Mouse (Mus musculus) kidney, embryonic 16.5 days (tissue): ENCODE measurements at regions not wholly inside any gene's neighbourhood (a gene's known extent, or its start where the extent isn't known, plus 50 kb on each side); places are given as distances from the start of the nearest gene placed in this dataset.

Experiments used
- ATAC-seq: fragments of 200-750 bp; cut with Nextera tagmentation; 2 replicates; pipeline ENCODE4 v1.8.0; 2017; ENCODE audit warnings: moderate TSS enrichment; ENCODE audit not compliant: low FRiP score, low TSS enrichment
- H3K27ac ChIP-seq: fragments of 300-500 bp; sonication (generic); 2 replicates; pipeline ENCODE4 v1.5.1; 2014; ENCODE audit warnings: low read length
- H3K27me3 ChIP-seq: fragments of 300-500 bp; sonication (generic); 2 replicates; pipeline ENCODE4 v1.6.1; 2014; ENCODE audit warnings: low read length, control low read depth, mixed read lengths; ENCODE audit not compliant: insufficient read depth
- H3K36me3 ChIP-seq: fragments of 300-500 bp; sonication (generic); 2 replicates; pipeline ENCODE4 v1.6.1; 2014; ENCODE audit warnings: low read length, control low read depth, mixed read lengths; ENCODE audit not compliant: insufficient read depth
- H3K4me1 ChIP-seq: fragments of 300-500 bp; sonication (generic); 2 replicates; pipeline ENCODE4 v1.6.1; 2014; ENCODE audit warnings: low read length, control low read depth, mixed read lengths; ENCODE audit not compliant: insufficient read depth
- H3K4me2 ChIP-seq: fragments of 300-500 bp; sonication (generic); replicated peaks from 2 replicates; pipeline ENCODE4 v1.6.1; 2014; ENCODE audit warnings: low read depth, low read length
- H3K4me3 ChIP-seq: fragments of 300-500 bp; sonication (generic); 2 replicates; pipeline ENCODE4 v1.5.1; 2014; ENCODE audit warnings: mild to moderate bottlenecking, low read length
- H3K9ac ChIP-seq: fragments of 300-500 bp; sonication (generic); replicated peaks from 2 replicates; pipeline ENCODE4 v1.6.1; 2014; ENCODE audit warnings: low read length
- H3K9me3 ChIP-seq: fragments of 300-500 bp; sonication (generic); 2 replicates; pipeline ENCODE4 v1.6.1; 2016; ENCODE audit warnings: low read length, control low read depth
- WGBS: fragments of 180-500 bp; shearing (Covaris S2); extraction: QIAGEN DNeasy Blood & Tissue Kit; methylation state at CpG from one replicate; pipeline ENCODE4 v1.1.7; 2014; 5-methylcytosine and 5-hydroxymethylcytosine counted together

DNA sequence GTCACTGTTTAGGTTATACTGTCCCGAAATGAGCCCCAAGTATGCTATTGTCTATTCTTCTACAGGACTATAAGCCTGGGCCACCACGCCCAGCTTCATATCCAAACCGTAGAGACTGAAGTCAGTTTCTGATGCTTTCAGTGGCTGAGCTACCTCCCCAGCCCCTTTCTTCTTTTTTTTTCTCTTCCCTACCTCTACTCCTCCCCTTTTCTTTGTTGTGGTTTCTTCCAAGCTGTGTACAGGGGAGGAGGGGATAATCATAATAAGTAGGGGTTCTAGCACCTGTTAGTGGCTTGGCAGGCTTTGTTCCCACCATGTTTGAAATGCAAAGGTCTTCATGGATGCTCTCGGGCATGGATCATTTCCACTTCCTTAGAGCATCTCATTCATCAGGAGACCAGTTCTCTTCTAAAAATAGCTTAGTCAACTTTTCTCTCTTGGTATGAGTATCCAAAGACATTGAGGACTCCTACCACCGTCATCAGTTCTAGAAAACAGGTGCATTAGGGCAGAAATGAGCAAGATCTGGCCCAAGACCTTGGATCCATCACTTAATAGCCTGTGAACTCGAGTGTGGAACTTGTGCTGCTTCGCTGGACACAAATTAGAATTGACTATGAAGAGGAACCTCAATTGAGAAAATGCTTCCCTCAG is 1383.5 kb downstream of the Gsdmc2 start:
- no peak for ATAC-seq
- Histone ChIP-seq H3K27ac (no peak overlapping the region), H3K36me3 (no peaks in the 10 kb centered on the region), H3K4me1 (no peaks in the 10 kb centered on the region), H3K27me3 (no peaks in the 10 kb centered on the region), H3K4me2 (no peak overlapping the region), H3K4me3 (no peak overlapping the region), H3K9ac (no peak overlapping the region), H3K9me3 (no peaks in the 10 kb centered on the region)
- WGBS, result 81% methylated on average over 7 of the region's 7 CpGs

DNA sequence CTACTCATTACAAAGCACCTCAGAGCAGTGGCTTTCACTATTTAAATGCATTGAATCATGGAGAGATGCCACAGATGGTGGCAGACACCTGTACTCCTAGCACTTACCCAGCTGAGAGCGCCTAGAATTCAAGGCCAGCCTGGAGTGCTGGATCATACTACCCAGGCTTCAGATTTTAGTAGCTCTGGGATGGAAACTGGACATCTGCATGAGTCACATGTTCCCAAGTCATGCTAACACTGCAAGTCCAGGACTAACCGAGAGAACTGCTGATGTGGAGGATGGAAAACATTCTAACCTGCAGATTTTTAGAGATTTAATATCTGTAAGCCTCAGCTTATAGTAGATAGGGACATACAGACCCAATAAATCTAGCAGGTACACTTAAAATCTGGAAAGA is 1384.3 kb downstream of the Gsdmc2 start:
- Histone ChIP-seq H3K4me3 (no peak overlapping the region), H3K9ac (no peak overlapping the region), H3K9me3 (no peaks in the 10 kb centered on the region), H3K27me3 (no peaks in the 10 kb centered on the region), H3K4me2 (no peak overlapping the region), H3K27ac (no peak overlapping the region), H3K36me3 (no peaks in the 10 kb centered on the region), H3K4me1 (no peaks in the 10 kb centered on the region)
- no peak for ATAC-seq
- 90% methylated on average over 2 of the region's 2 CpGs for WGBS

DNA sequence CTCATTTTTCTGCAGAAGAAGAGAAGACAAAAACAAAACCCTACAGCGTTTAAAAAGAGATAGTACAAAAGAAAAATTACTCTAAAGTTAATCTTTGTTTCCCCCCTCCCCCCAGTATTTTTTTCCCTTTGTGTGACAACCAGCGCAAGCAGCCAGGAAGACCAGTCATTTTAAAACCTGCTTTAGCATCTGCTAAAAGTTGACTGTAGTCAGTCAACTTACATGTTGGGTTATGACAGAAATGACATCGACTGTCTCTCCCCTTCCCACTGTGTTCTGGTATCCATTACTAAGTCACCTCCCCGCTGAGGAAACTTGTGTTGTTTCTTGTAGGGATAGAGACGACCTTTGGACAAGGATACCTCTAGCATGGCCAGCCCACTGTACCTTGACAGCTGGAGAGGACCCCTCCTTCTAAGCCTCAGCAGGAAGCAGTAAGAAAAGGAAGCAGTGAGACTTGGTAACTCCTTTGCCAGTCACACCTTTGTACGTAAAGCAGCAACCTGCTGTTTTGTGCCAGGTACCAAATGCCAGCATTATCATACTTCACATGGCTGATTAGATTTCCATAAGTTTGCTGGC is 1384.9 kb downstream of the Gsdmc2 start:
- H3K4me1 ChIP-seq, result no peaks in the 10 kb centered on the region
- no peaks in the 10 kb centered on the region for H3K9me3 ChIP-seq
- no peak overlapping the region for H3K4me2 ChIP-seq
- H3K4me3 ChIP-seq, result no peak overlapping the region
- H3K36me3 ChIP-seq, result no peaks in the 10 kb centered on the region
- 0 out of 2 replicates have a peak, but pooled peaks have one; percentile 51 for ATAC-seq
- no peaks in the 10 kb centered on the region for H3K27me3 ChIP-seq
- no peak overlapping the region for H3K27ac ChIP-seq
- H3K9ac ChIP-seq, result no peak overlapping the region
- 75% methylated on average over 6 of the region's 6 CpGs for WGBS

DNA sequence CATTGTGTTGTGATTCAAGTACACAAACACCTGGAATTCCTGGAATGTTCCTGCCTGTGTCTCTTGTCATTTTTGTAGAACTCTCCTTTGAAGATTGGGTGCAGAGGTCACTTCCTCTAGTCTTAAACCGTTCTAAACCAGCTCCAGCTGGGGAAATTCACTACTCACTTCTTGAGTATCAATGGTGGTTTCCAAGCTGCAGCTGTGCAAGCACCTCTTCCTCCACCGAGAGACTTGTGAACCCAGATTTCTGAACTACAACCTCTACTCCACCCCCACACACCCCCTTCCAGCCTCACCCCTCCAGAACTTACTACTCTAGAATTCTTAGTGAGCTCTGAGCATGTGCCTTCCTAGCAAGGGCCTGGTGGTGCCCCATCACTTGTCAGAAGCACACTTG is 1387.0 kb downstream of the Gsdmc2 start:
- 0 out of 2 replicates have a peak, but pooled peaks have one; percentile 46 for ATAC-seq
- no peaks in the 10 kb centered on the region for H3K9me3 ChIP-seq
- H3K4me3 ChIP-seq, result no peak overlapping the region
- WGBS, result 28% methylated on average over 2 of the region's 2 CpGs
- no peak overlapping the region for H3K9ac ChIP-seq
- H3K36me3 ChIP-seq, result no peaks in the 10 kb centered on the region
- no peaks in the 10 kb centered on the region for H3K27me3 ChIP-seq
- H3K4me1 ChIP-seq, result no peaks in the 10 kb centered on the region
- H3K4me2 ChIP-seq, result no peak overlapping the region
- no peak overlapping the region for H3K27ac ChIP-seq

DNA sequence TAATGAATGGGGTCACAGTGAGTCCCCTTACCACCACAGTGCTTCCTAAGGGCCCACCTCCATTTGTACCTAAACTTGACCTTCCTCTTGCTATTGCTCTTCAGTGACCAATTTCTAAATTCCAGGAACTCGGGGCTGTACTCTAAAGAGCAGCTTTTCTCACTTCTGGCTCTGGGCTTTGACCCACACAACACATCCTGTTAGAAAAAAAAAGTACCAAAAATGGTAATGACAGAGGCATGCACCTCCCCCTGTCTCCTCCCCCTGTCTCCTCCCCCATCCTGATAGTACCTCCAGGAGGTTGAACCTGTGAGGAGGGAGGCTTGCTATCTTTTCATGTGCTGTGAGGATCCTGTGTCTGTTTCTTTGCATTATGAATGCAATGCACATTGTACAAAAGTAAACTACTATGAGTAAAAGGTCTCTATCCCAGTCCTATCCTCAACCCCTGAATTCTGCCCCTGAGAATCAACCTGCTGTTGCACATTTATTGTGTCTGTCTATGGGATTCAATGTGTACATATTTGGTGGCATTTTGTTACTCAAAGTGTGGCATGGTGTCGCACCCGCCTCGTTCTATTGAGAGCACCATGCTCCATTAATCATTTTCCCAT is 1387.8 kb downstream of the Gsdmc2 start:
- no peak for ATAC-seq
- Histone ChIP-seq H3K4me3 (no peak overlapping the region), H3K36me3 (no peaks in the 10 kb centered on the region), H3K9ac (no peak overlapping the region), H3K9me3 (no peaks in the 10 kb centered on the region), H3K4me2 (no peak overlapping the region), H3K27ac (no peak overlapping the region), H3K4me1 (no peaks in the 10 kb centered on the region), H3K27me3 (no peaks in the 10 kb centered on the region)
- 59% methylated on average over 4 of the region's 4 CpGs for WGBS

DNA sequence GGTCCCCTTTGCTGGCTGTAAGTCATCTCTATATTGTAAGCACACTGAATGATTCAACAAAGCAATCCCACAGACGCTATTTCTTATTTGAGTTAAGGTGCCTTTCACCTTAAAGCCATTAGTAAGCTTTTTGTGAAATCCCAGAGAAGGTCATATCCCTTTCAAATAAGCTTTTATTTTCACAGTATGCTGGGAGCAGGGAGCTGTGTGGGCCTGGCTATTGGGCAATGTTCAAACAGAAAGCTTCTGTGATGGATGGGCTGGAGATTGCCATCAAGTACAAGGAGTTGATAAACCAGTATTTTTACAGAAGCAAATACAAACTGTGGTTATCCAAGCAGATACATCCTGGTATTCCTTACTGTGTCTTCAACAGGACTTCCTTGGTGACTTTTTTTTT is 1389.0 kb downstream of the Gsdmc2 start:
- Histone ChIP-seq H3K36me3 (no peaks in the 10 kb centered on the region), H3K4me2 (no peak overlapping the region), H3K27ac (no peak overlapping the region), H3K4me3 (no peak overlapping the region), H3K4me1 (no peaks in the 10 kb centered on the region), H3K27me3 (no peaks in the 10 kb centered on the region), H3K9me3 (no peaks in the 10 kb centered on the region), H3K9ac (no peak overlapping the region)
- no peak for ATAC-seq
- WGBS, result 71% methylated on average over 1 of the region's 1 CpGs

DNA sequence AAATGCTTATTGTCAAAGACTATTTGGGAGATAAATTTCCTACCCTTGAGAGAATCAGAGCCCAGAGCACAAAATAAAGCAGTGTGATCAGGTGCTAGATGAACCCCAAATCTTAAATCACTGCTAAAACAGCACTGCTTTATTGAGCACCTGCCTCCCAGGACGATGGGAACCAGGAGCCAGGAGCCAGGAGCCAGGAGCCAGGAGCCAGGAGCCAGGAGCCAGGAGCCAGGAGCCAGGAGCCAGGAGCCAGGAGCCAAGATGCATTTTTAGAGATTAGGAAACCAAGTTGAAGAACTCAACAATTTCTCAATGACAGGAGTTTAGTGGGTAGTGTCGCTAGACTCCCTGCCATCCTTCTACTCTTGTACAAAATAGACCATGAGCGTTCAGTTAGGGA is 1396.9 kb downstream of the Gsdmc2 start:
- no peaks in the 10 kb centered on the region for H3K27me3 ChIP-seq
- H3K4me3 ChIP-seq, result no peak overlapping the region
- 87% methylated on average over 3 of the region's 3 CpGs for WGBS
- no peak overlapping the region for H3K9ac ChIP-seq
- H3K27ac ChIP-seq, result no peak overlapping the region
- no peak overlapping the region for H3K4me2 ChIP-seq
- H3K4me1 ChIP-seq, result no peaks in the 10 kb centered on the region
- no peaks in the 10 kb centered on the region for H3K36me3 ChIP-seq
- no peak for ATAC-seq
- no peaks in the 10 kb centered on the region for H3K9me3 ChIP-seq

DNA sequence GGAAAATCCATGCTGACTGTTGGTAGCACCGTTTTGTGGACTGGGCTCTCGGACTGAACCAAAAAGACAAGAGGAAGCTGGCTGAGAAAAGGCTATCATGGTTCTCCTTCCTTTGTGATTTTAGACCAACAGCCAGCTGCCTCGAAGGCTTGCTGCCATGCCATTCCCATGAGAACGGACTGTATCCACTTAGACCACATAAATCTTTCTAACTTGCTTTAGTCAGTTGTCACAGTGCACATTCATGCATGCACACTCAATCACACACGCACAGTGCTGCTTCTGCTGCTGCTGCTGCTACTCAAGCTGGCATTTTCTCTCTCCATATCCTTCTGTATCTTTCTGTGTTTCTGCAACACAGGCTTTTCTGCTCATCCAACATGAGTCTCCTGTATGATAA is 1405.8 kb downstream of the Gsdmc2 start:
- 28% methylated on average over 5 of the region's 5 CpGs for WGBS
- Histone ChIP-seq H3K36me3 (no peaks in the 10 kb centered on the region), H3K27me3 (no peaks in the 10 kb centered on the region), H3K4me2 (no peak overlapping the region), H3K27ac (no peak overlapping the region), H3K9ac (no peak overlapping the region), H3K9me3 (no peaks in the 10 kb centered on the region), H3K4me1 (peaks cover 7% of the 10 kb centered on the region; the same call in 1 of the 2 replicates), H3K4me3 (no peak overlapping the region)
- ATAC-seq, result no peak

DNA sequence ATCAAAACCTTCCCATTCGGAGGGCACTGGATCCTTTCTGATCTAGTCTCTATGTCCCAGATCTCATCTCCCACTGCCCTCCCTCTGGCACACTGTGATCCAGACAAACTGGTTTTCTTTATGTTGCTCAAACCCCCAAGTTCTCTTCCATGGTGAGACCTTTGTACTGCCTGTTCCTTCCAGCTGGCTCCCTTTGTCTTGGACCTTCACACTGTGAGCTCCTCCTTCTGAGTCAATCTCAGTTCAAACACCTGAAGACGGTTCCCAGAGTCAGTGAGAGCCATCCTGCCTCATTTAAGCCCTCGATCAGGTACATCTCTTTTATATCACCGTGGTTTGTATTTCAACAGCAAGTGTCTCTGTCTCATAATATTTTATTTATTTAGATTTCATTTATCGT is 1408.3 kb downstream of the Gsdmc2 start:
- H3K27me3 ChIP-seq, result no peaks in the 10 kb centered on the region
- H3K4me1 ChIP-seq, result peaks cover 7% of the 10 kb centered on the region; the same call in 1 of the 2 replicates
- no peak overlapping the region for H3K9ac ChIP-seq
- no peak overlapping the region for H3K4me2 ChIP-seq
- no peaks in the 10 kb centered on the region for H3K36me3 ChIP-seq
- H3K4me3 ChIP-seq, result no peak overlapping the region
- H3K9me3 ChIP-seq, result no peaks in the 10 kb centered on the region
- ATAC-seq, result no peak
- 92% methylated on average over 5 of the region's 5 CpGs for WGBS
- H3K27ac ChIP-seq, result no peak overlapping the region

DNA sequence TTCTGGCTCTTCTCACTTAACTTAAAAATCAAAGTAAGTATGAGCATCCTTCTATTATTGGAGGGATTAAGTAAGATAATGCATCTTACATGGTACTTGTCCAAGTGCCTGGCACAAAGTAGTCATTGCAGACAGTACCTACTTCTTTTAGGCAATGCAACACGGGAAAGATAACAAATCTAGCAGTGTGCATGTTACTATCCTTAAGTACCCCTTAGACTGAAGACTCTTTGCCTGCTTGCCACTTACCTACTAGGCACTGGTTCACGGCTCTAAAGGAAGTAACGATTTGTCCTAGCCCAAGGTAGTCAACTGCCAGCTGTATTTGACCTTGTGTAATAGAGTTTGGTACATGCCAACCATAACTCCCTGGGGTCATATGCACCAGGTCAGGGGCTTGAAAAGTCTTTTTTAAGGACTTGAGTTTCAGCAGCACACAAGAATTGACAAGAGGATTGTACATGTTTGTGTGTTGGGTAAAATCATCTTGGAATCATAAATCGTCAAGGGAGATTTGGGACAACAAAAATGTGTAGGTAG is 1409.8 kb downstream of the Gsdmc2 start:
- H3K9me3 ChIP-seq, result no peaks in the 10 kb centered on the region
- no peaks in the 10 kb centered on the region for H3K36me3 ChIP-seq
- H3K27ac ChIP-seq, result no peak overlapping the region
- no peak overlapping the region for H3K4me3 ChIP-seq
- H3K27me3 ChIP-seq, result no peaks in the 10 kb centered on the region
- WGBS, result 95% methylated on average over 4 of the region's 4 CpGs
- no peak overlapping the region for H3K4me2 ChIP-seq
- no peak for ATAC-seq
- no peak overlapping the region for H3K9ac ChIP-seq
- peaks cover 7% of the 10 kb centered on the region; the same call in 1 of the 2 replicates for H3K4me1 ChIP-seq
